Comparison of ENCODE assay signal across 10 mouse cellular contexts in genomic region chr9:99874735-99875617, GRCm38 (mm10). TPM values are rescaled to one million over a fixed set of nuclear protein-coding genes. Genes with fewer than 3 reads are reported as not detected.
DNase-seq lines count a peak whose midpoint lies in the region; ATAC-seq and TF ChIP-seq lines count a peak whose summit lies in the region.
"Had no signal": no experiment of that assay in that cellular context is flagged by ENCODE, and none has a peak within 500 bp of the region (broad histone marks: within the 10 kb centered on the region; RNA-seq: fewer than 3 reads in every experiment).

No protein-coding gene starts in this region.

- H3K27ac ChIP-seq in kidney, embryonic 16.5 days (ENCODE audit: low read length) = no peak overlapping the region
- no peak overlapping the region for H3K27ac ChIP-seq in kidney, adult 2 months (ENCODE audit: insufficient read depth, low read depth, low read length)
- no peak overlapping the region for H3K27ac ChIP-seq in hindbrain, postnatal 0 days
- H3K27ac ChIP-seq in neural tube, embryonic 13.5 days (replicated peaks) = no peak overlapping the region; the same call in 1 of the 2 replicates

- H3K9ac ChIP-seq in kidney, embryonic 16.5 days (replicated peaks; ENCODE audit: low read length) = no peak overlapping the region
- no peak overlapping the region for H3K9ac ChIP-seq in hindbrain, postnatal 0 days (replicated peaks; ENCODE audit: low read length)
- H3K9ac ChIP-seq in neural tube, embryonic 13.5 days = peak overlapping the region; percentile 26; the same call in 1 of the 2 replicates

- TF ChIP-seq POLR2A in kidney, adult 2 months (IDR thresholded peaks at IDR 0.05; ENCODE audit: low read depth, low read length) = no peak

- peaks cover 99% of the 10 kb centered on the region for H3K27me3 ChIP-seq in kidney, embryonic 16.5 days (ENCODE audit: insufficient read depth, low read length)
- H3K27me3 ChIP-seq in kidney, adult 2 months (replicated peaks; ENCODE audit: control insufficient read depth, insufficient read depth, low read length) = peaks cover 7% of the 10 kb centered on the region; the same call in 1 of the 2 replicates
- H3K27me3 ChIP-seq in hindbrain, postnatal 0 days (ENCODE audit: insufficient read depth, low read length) = peaks cover 97% of the 10 kb centered on the region
- peaks cover 100% of the 10 kb centered on the region for H3K27me3 ChIP-seq in neural tube, embryonic 13.5 days

- no peaks in the 10 kb centered on the region for H3K36me3 ChIP-seq in kidney, embryonic 16.5 days (ENCODE audit: insufficient read depth, low read length)
- H3K36me3 ChIP-seq in kidney, adult 2 months (ENCODE audit: control insufficient read depth, insufficient read depth, low read length) = no peaks in the 10 kb centered on the region
- H3K36me3 ChIP-seq in hindbrain, postnatal 0 days (ENCODE audit: insufficient read depth, low read length) = no peaks in the 10 kb centered on the region
- no peaks in the 10 kb centered on the region for H3K36me3 ChIP-seq in neural tube, embryonic 13.5 days

- ATAC-seq in kidney, embryonic 16.5 days (ENCODE audit: low FRiP score, low TSS enrichment) = 0 out of 2 replicates have a peak, but pooled peaks have one; percentile 35
- no peak for ATAC-seq in hindbrain, postnatal 0 days
- ATAC-seq in neural tube, embryonic 13.5 days (ENCODE audit: low read depth) = no peak
- no peak for ATAC-seq in granulocyte monocyte progenitor cell, adult 5-6 weeks (replicated peaks; ENCODE audit: poor library complexity, severe bottlenecking)

- WGBS in kidney, embryonic 16.5 days = 2% methylated on average over 48 of the region's 52 CpGs
- 2% methylated on average over 52 of the region's 52 CpGs for WGBS in kidney, adult 2 months
- WGBS in hindbrain, postnatal 0 days = 2% methylated on average over 52 of the region's 52 CpGs
- WGBS in neural tube, embryonic 13.5 days = 1% methylated on average over 52 of the region's 52 CpGs

- peak overlapping the region; percentile 29 for H3K4me3 ChIP-seq in kidney, embryonic 16.5 days (ENCODE audit: low read length)
- H3K4me3 ChIP-seq in kidney, adult 2 months (ENCODE audit: insufficient read depth, low read depth, low read length) = no peak overlapping the region
- H3K4me3 ChIP-seq in hindbrain, postnatal 0 days (ENCODE audit: low read length) = peak overlapping the region; percentile 24
- peak overlapping the region; percentile 20 for H3K4me3 ChIP-seq in neural tube, embryonic 13.5 days

- TF ChIP-seq CTCF in kidney, adult 2 months (conservative IDR thresholded peaks at IDR 0.05; ENCODE audit: insufficient read depth, insufficient read length, low read depth, low read length) = no peak
- no peak for TF ChIP-seq CTCF in hindbrain, postnatal 0 days (IDR thresholded peaks at IDR 0.05; ENCODE audit: low read depth)

- H3K9me3 ChIP-seq in kidney, embryonic 16.5 days (ENCODE audit: low read length) = no peaks in the 10 kb centered on the region
- H3K9me3 ChIP-seq in hindbrain, postnatal 0 days (ENCODE audit: low read length) = no peaks in the 10 kb centered on the region
- no peaks in the 10 kb centered on the region for H3K9me3 ChIP-seq in neural tube, embryonic 13.5 days

- H3K4me2 ChIP-seq in kidney, embryonic 16.5 days (replicated peaks; ENCODE audit: low read depth, low read length) = peak overlapping the region; percentile 51
- peak overlapping the region; percentile 3; the same call in 1 of the 2 replicates for H3K4me2 ChIP-seq in hindbrain, postnatal 0 days (ENCODE audit: low read depth, low read length)
- no peak overlapping the region for H3K4me2 ChIP-seq in neural tube, embryonic 13.5 days

- H3K4me1 ChIP-seq in kidney, embryonic 16.5 days (ENCODE audit: insufficient read depth, low read length) = peaks cover 11% of the 10 kb centered on the region
- no peaks in the 10 kb centered on the region for H3K4me1 ChIP-seq in kidney, adult 2 months (ENCODE audit: control insufficient read depth, insufficient read depth, low read length)
- H3K4me1 ChIP-seq in hindbrain, postnatal 0 days (ENCODE audit: insufficient read depth, low read length) = 0 out of 2 replicates have a peak, but pooled peaks cover 4% of the 10 kb centered on the region
- H3K4me1 ChIP-seq in neural tube, embryonic 13.5 days (replicated peaks) = peaks cover 33% of the 10 kb centered on the region

- no peak for DNase-seq in kidney, adult 2 months
- peak; percentile 36 for DNase-seq in embryo, embryonic 9.5 days (ENCODE audit: extremely low spot score)
- DNase-seq in hindbrain, postnatal 0 days (ENCODE audit: low spot score) = no peak
- no peak for DNase-seq in natural killer cell, adult 2 months (ENCODE audit: low spot score in 2 of 2)
- no peak for DNase-seq in layer of hippocampus, adult 9-11 months
- DNase-seq: cerebellum, adult 11 months had no signal

RNA-seq across cellular contexts. Expression of gene Sox14, which starts 1.0 kb away (rescaled TPM):
- polyA plus RNA-seq in kidney, embryonic 16.5 days (2015; fragmentation: Nextera tagmentation; extraction: Ambion mirVana) = not detected in 2 replicates
- not detected in 2 replicates for polyA plus RNA-seq in kidney, adult 2 months (2012; rRNA removed)
- 7.0 and 7.3 TPM in 2 replicates for total RNA-seq in hindbrain, postnatal 0 days (2014; rRNA removed)
- polyA plus RNA-seq in hindbrain, postnatal 0 days (2015; fragmentation: Nextera tagmentation; extraction: Ambion mirVana) = 5.5 and 7.1 TPM in 2 replicates
- 10.2 and 11.3 TPM in 2 replicates for polyA plus RNA-seq in neural tube, embryonic 13.5 days (2015; fragmentation: Nextera tagmentation; extraction: Ambion mirVana)
- not detected in 2 replicates for total RNA-seq in granulocyte monocyte progenitor cell, adult 5-6 weeks (2014; fragmentation: Nextera tagmentation)
- not detected in 2 replicates for total RNA-seq in granulocyte monocyte progenitor cell, adult 5-6 weeks (2017)
- polyA plus RNA-seq: gonadal fat pad, adult 2 months had no signal
